Mouse (Mus musculus) forebrain, embryonic 16.5 days (tissue): ENCODE data around the gene Pfn3. TPM values are rescaled to one million over a fixed set of nuclear protein-coding genes. Genes with fewer than 3 reads are reported as not detected.

Experiments used
- ATAC-seq: fragments of 200-750 bp; cut with Nextera tagmentation; 2 replicates; pipeline ENCODE4 v1.8.0; 2017; ENCODE audit warnings: mild to moderate bottlenecking, moderate library complexity
- H3K27ac ChIP-seq: fragments of 300-500 bp; sonication (generic); 2 replicates; pipeline ENCODE4 v1.5.1; 2014; ENCODE audit warnings: low read length, control low read depth
- H3K27me3 ChIP-seq: fragments of 300-500 bp; sonication (generic); replicated peaks from 2 replicates; pipeline ENCODE4 v1.6.1; 2014; ENCODE audit warnings: low read length; ENCODE audit not compliant: control insufficient read depth, insufficient read depth
- H3K36me3 ChIP-seq: fragments of 300-500 bp; sonication (generic); 2 replicates; pipeline ENCODE4 v1.6.1; 2014; ENCODE audit not compliant: control insufficient read depth, insufficient read depth
- H3K4me1 ChIP-seq: fragments of 300-500 bp; sonication (generic); replicated peaks from 2 replicates; pipeline ENCODE4 v1.6.1; 2014; ENCODE audit warnings: low read length; ENCODE audit not compliant: control insufficient read depth, insufficient read depth
- H3K4me2 ChIP-seq: fragments of 300-500 bp; sonication (generic); 2 replicates; pipeline ENCODE4 v1.6.1; 2014; ENCODE audit warnings: mild to moderate bottlenecking, low read length, control low read depth
- H3K4me3 ChIP-seq: fragments of 300-500 bp; sonication (generic); replicated peaks from 2 replicates; pipeline ENCODE4 v1.5.1; 2014; ENCODE audit warnings: mild to moderate bottlenecking, low read length, control low read depth
- H3K9ac ChIP-seq: fragments of 300-500 bp; sonication (generic); replicated peaks from 2 replicates; pipeline ENCODE4 v1.6.1; 2014; ENCODE audit warnings: low read depth, low read length, control low read depth
- H3K9me3 ChIP-seq: fragments of 300-500 bp; sonication (generic); 2 replicates; pipeline ENCODE4 v1.6.1; 2016; ENCODE audit warnings: low read length; ENCODE audit not compliant: control insufficient read depth
- WGBS: fragments of 180-500 bp; shearing (Covaris S2); extraction: QIAGEN DNeasy Blood & Tissue Kit; methylation state at CpG from one replicate; pipeline ENCODE4 v1.1.7; 2014; 5-methylcytosine and 5-hydroxymethylcytosine counted together
- polyA plus RNA-seq: library from polyadenylated mRNA; unstranded; fragments of >200 nt; fragmentation: Nextera tagmentation; extraction: Ambion mirVana; gene quantifications from 2 replicates; pipeline ENCODE4 v1.2.1, GENCODE M21; 2015

Gene Pfn3
- polyA plus RNA-seq, 1 experiment from 2014 or later = 0.43 TPM

DNA sequence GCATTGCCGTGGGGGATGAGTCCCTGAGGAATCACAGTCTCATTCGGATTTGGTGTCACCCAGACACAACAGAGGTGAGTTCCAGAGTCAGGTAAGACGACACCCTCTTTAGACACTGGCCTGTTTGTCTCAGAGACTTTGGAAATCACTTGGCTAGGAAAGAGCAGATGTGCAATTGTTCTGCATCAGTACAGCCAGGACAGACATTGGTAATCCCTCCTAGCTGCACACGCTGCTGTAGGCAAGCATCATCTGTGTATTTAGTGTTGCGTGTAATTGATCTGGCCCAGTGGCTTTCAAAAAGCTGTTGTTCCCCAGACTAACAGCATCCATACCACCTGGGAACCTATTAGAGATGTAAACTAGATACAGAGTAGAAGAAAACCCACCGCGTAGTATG is 11.8 kb downstream of the Pfn3 start:
- no peaks in the 10 kb centered on the region for H3K27me3 ChIP-seq
- H3K9me3 ChIP-seq = no peaks in the 10 kb centered on the region
- H3K27ac ChIP-seq = no peak overlapping the region
- WGBS = 76% methylated on average over 7 of the region's 7 CpGs
- H3K9ac ChIP-seq = no peak overlapping the region
- no peak for ATAC-seq
- peaks cover 9% of the 10 kb centered on the region for H3K4me1 ChIP-seq
- H3K36me3 ChIP-seq = no peaks in the 10 kb centered on the region
- no peak overlapping the region for H3K4me2 ChIP-seq
- no peak overlapping the region for H3K4me3 ChIP-seq

DNA sequence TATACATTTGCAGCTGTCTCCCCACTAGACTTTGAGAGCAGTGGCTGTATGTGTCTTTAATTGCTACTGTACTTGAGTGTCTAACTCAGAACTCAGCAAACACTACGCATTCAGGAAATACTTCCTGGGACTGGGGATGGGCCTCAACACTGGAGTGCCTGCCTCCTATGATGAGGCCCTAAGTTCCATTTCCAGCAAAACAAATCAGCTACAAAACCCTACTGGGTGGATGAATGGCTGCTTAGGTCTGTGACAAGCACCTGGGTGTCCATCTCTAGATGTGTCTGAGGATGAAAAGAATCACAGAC is 15.0 kb downstream of the Pfn3 start:
- Histone ChIP-seq H3K4me3 (no peak overlapping the region), H3K27ac (no peak overlapping the region), H3K9me3 (no peaks in the 10 kb centered on the region), H3K4me2 (no peak overlapping the region), H3K36me3 (no peaks in the 10 kb centered on the region), H3K9ac (no peak overlapping the region), H3K4me1 (no peaks in the 10 kb centered on the region), H3K27me3 (no peaks in the 10 kb centered on the region)
- 89% methylated on average over 1 of the region's 1 CpGs for WGBS
- ATAC-seq = no peak

DNA sequence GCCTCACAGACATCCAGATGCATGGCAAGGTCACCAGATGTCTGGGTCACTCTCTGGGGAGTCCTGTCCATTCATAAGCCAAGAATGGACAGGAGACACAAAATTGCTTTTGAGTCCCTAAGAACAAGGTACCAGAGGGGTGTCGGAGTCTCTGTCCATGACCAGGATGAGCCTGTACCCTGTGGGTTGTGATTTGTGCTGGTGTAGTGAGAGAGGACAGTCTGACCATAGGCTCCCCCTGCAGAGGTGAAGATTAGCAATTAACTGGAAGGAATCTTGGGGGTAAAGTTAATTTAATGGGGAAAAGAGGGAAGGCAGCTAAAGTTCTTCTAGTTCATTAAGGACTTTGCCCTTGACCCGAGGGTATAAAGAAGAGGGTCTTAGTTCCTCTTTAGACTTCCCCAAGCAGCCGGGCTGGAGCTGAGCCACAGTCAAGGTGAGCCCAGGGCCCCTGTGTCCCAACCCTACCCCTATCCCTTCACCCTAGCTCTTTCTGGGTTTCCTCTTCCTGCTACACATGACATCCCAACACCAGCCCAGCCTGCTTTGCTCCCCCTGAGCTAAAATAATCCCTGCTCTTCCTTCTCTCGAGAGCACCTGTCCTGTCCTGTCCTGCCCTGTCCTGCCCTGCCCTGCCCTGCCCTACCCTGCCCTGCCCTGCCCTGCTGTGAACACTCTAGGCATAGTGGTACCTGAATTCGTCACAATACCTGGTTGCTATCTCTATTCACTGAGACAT is 15.6 kb downstream of the Pfn3 start:
- ATAC-seq = no peak
- Histone ChIP-seq H3K4me2 (no peak overlapping the region), H3K27me3 (no peaks in the 10 kb centered on the region), H3K36me3 (no peaks in the 10 kb centered on the region), H3K9ac (no peak overlapping the region), H3K27ac (no peak overlapping the region), H3K4me3 (no peak overlapping the region), H3K9me3 (no peaks in the 10 kb centered on the region), H3K4me1 (no peaks in the 10 kb centered on the region)
- 69% methylated on average over 5 of the region's 5 CpGs for WGBS

DNA sequence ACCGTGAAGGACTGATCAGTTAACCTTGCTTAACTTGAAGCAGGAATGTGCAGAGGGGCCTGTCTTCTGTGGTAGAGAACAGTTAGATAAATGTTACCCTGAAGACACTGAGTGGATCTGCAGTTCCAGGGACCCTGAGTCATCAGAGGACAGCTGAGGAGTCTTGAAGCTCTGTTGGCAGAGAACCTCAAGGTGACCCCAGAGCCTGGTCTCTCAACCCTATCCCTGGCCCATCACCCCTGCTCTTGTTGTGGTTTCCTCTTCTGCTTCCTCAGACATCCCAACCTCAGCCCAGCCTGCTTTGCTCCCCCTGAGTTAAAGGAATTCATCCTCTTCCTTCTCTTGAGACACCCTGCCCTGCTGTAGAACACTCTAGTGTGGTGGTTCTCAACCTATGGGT is 16.9 kb downstream of the Pfn3 start, which contains the start of gene Slc34a1:
Slc34a1 (plus strand) TSS at position 100 of the 400 bp plus-strand sequence.
- H3K36me3 ChIP-seq = no peaks in the 10 kb centered on the region
- no peaks in the 10 kb centered on the region for H3K4me1 ChIP-seq
- H3K9ac ChIP-seq = no peak within 1 kb of the TSS
- WGBS = 91% methylated on average over 1 of the region's 1 CpGs
- ATAC-seq = no peak
- no peak within 1 kb of the TSS for H3K27ac ChIP-seq
- H3K4me3 ChIP-seq = no peak within 1 kb of the TSS
- H3K4me2 ChIP-seq = no peak within 1 kb of the TSS
- no peaks in the 10 kb centered on the region for H3K9me3 ChIP-seq
- H3K27me3 ChIP-seq = no peaks in the 10 kb centered on the region

DNA sequence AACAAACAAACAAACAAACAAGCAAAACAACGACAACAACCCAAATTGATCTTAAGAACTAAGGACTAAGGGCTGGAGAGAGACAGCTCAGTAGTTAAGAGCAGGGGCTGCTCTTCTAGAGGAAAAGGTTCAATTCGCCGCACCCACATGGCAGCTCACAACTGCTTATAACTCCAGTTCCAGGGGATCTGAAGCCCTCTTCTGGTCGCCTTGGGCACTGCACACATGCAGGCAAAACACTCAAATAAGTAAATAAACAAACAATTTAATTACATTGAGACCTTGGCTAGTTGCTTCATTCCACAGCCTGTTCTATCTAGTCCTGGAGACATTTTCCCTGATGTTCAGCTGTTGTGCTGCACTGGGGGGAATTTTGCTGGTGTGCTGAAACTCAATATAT is 22.1 kb downstream of the Pfn3 start:
- no peaks in the 10 kb centered on the region for H3K9me3 ChIP-seq
- H3K27ac ChIP-seq = no peak overlapping the region
- ATAC-seq = no peak
- 67% methylated on average over 4 of the region's 4 CpGs for WGBS
- H3K9ac ChIP-seq = no peak overlapping the region
- H3K4me3 ChIP-seq = no peak overlapping the region
- H3K4me2 ChIP-seq = no peak overlapping the region
- H3K27me3 ChIP-seq = no peaks in the 10 kb centered on the region
- no peaks in the 10 kb centered on the region for H3K4me1 ChIP-seq
- H3K36me3 ChIP-seq = no peaks in the 10 kb centered on the region

DNA sequence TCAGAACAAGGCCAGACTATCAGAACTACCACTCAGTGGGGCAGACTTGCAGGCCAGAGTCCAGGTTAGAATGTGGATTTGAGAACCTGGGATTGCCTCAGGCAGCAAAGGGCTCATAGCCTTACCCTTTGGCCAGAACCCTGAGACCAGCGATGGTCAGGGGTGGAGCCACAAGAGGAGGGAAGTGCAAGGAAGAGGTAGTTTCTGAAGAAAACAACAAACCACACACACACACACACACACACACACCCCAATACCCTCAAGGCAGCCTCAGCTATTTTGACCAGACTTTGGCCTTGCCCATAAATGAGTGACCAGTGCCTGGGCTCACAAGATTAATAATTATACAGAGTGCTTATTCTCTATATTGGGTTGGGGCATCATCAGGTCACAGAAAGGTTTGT is 23.4 kb downstream of the Pfn3 start:
- WGBS = 94% methylated on average over 1 of the region's 1 CpGs
- Histone ChIP-seq H3K36me3 (no peaks in the 10 kb centered on the region), H3K4me3 (no peak overlapping the region), H3K4me1 (no peaks in the 10 kb centered on the region), H3K4me2 (no peak overlapping the region), H3K27ac (no peak overlapping the region), H3K27me3 (no peaks in the 10 kb centered on the region), H3K9me3 (no peaks in the 10 kb centered on the region), H3K9ac (no peak overlapping the region)
- ATAC-seq = no peak

DNA sequence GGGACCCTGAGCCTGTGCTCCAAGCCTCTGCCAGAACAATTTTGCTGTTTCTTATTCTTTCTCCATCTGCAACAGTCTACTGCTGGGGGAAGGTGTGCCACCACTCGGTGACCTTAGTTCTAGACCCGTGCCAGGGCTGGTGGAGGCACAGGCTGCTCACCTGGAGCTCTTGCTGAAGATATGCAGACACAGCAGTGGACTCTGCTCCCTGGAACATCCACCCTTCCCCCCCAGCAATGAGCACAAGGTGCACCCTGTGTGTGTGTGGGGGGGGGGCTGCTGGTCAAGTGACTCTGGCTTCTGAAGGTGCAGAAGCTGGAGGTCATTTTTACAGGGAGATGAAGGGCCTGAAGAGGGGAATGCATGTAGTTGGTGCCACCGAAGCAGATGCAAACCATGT is 24.4 kb downstream of the Pfn3 start:
- Histone ChIP-seq H3K9me3 (no peaks in the 10 kb centered on the region), H3K4me2 (no peak overlapping the region), H3K4me1 (no peaks in the 10 kb centered on the region), H3K36me3 (no peaks in the 10 kb centered on the region), H3K4me3 (no peak overlapping the region), H3K27ac (no peak overlapping the region), H3K27me3 (no peaks in the 10 kb centered on the region), H3K9ac (no peak overlapping the region)
- WGBS = 84% methylated on average over 3 of the region's 3 CpGs
- no peak for ATAC-seq

DNA sequence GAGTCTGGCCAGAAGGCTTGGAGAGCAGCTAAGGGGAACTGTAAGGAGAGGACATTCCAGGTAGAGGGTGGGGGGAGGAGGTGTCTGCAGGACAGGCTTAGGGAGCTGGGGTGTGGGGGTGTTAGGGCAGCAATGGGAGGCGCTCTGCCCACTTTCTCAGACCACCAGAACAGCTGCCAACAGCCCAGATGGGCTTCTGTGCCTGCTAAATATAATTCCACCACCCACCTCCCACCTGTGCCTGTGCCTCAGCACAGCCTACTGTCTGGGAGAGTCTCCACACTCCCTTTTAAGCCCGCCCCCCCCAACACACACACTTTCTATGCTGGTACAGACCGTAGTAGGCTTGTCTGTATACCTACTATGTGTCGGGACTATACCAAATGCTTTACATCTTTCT is 33.2 kb downstream of the Pfn3 start:
- Histone ChIP-seq H3K4me3 (no peak overlapping the region), H3K4me1 (no peaks in the 10 kb centered on the region), H3K27me3 (peaks cover 37% of the 10 kb centered on the region), H3K36me3 (no peaks in the 10 kb centered on the region), H3K4me2 (no peak overlapping the region), H3K27ac (no peak overlapping the region), H3K9me3 (no peaks in the 10 kb centered on the region), H3K9ac (no peak overlapping the region)
- no peak for ATAC-seq
- 72% methylated on average over 4 of the region's 4 CpGs for WGBS

DNA sequence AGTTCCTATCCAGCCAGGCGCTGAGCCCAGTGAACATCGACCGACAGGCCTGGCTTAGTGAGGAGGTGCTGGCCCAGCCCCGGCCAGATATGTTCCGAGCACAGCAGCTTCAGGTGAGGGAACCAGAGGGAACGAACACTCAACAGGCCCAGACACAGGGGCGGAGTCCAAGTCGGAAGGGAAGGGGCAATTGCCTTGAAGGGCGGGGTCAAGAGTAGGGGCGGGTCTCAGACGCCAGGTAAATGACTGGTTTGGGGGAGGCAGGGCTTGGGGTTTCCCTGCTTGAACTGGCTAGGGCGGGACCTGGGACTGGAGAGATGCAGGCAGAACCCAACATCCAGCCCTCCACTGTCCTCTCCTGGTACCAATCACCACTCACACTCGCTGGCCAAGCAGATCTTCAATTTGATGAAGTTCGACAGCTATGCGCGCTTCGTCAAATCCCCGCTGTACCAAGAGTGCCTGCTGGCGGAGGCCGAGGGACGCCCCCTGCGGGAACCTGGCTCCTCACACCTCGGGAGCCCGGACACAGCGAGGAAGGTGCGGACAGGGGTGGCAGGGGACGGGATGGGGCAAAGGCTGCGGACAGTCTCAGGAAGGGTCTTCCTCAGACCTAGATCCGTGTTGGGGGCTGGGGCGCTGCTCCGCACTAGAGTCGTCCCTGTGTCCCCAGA is 36.0 kb downstream of the Pfn3 start:
- Histone ChIP-seq H3K4me3 (no peak overlapping the region), H3K36me3 (no peaks in the 10 kb centered on the region), H3K9me3 (no peaks in the 10 kb centered on the region), H3K4me2 (no peak overlapping the region), H3K27ac (no peak overlapping the region), H3K9ac (no peak overlapping the region), H3K4me1 (no peaks in the 10 kb centered on the region), H3K27me3 (peaks cover 37% of the 10 kb centered on the region)
- no peak for ATAC-seq
- WGBS = 4% methylated on average over 32 of the region's 32 CpGs
